Mouse (Mus musculus): ENCODE data around the gene Lair1.
A peak's percentile ranks its signal among the peaks of the same experiment; 100 is the strongest.
"Not testable (repeated sequence)": the region's sequence is repeated elsewhere in the genome, so short reads cannot be mapped to it uniquely, and the experiment has no call there.

The Lair1 gene

DNA sequence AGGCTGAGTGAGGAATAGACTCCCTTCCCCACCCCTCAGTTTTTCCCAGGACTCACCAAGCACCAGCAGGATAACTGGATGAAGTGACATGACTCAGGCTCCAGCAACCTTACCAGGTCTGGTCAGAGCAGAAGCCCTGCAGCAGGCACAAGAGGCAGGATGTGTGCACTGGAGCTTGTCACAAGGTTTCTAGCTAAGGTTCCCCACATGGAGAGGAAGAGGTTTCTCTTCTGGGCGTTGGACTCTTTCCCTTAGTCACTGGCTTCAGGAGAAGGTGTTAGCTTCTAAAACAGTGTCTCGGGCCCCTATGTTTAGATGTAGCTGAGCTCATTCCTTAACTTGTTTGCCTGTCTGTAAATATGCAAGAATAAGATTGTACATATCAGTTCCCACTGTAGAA is at the start of gene Lair1:
TSS of gene Lair1 (minus strand) at position 192 of the 400 bp plus-strand sequence.
- DNase-seq = no peak

DNA sequence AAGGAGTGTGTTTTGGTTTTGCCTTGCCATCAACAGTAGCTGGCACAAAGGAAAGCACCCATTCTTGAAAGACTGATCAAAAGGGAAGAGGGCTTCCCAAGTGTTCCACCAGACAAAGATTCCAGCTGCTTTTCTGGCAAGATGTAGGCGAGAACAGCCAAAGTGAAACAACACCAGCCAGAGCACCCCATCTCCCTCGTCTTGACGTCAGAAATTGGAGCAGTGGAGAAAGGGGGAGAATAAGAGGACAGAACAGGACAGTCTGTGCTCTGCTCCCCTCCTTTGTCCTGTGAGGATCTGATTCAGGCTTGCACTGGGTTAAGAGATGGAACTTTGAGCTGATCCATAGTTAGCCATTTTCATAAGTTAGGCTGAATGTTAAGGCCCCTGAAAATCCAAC is 48.8 kb upstream of the Lair1 start:
- DNase-seq = peak; percentile 28

DNA sequence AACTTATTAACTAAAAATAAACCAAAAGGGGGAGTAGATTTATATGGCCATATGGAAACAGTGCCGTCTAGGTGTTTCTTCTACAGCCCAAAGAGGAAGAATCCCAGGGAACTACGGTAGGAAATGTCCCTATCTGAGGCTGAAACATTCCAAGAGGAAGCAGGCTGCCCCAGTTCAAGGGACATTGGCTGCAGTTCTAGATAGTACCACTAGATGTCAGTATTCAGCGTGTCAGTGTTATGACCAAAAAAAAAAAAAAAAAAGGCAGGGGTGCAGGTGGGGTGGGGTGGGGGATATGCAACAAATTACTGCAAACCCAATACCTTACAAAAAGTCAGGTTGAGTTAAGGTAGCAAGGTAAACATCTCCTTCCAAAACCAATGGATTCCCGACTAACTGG is 40.4 kb upstream of the Lair1 start:
- DNase-seq = no peak

DNA sequence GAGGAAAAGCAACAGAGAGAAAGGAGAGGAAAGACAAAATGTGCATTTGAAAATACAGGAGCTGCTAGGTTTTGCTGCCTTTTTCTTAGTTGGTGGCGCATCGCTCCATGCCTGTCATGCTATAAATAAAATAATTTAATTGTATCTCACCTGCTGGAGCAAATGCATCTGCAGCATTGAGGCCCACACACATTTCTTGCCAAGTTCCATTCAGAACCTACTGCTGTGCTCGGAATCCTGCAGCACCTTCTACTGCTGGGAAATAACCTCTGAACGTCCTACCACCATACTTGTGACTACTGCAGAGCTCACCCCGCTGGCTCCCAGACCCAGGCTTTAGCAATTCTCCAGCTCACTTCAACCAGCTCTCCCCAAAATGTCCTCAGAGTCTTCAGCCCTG is 38.1 kb upstream of the Lair1 start:
- no peak for DNase-seq

DNA sequence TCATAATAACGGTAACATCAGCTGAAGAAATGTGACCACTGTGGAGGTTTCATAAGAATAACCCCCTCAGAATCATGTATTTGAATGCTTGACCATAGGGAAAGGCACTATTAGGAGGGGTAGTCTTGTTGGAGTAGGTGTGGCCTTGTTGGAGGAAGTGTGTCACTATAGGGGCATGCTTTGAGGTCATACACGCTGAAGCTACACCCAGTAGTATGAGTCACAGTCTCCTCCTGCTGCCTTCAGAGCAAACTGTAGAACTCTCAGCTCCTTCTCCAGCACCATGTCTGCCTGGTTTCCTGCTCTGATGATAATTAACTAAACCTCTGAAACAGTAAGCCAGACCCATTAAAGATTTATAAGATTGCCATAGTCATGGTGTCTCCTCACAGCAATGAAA is 35.8 kb upstream of the Lair1 start:
- DNase-seq = no peak

DNA sequence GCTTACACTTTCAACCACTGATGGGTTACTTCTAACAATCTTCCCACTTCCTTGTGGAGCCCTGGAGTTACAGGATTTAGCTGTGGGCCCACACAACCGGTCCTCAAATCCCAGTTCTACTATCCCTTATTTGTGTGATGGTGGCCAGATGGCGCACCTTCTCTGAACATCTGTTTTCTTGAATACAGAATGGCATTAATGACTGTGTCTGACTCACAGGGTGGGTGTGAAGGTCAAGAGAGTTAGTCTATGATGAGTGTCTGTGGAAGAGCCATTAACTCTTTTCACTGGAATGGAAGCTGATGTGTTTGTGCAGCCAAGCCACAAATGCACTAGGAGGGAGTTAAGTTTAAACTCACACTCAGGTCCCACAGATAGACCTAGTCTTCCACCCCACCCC is 35.3 kb upstream of the Lair1 start:
- DNase-seq = no peak

DNA sequence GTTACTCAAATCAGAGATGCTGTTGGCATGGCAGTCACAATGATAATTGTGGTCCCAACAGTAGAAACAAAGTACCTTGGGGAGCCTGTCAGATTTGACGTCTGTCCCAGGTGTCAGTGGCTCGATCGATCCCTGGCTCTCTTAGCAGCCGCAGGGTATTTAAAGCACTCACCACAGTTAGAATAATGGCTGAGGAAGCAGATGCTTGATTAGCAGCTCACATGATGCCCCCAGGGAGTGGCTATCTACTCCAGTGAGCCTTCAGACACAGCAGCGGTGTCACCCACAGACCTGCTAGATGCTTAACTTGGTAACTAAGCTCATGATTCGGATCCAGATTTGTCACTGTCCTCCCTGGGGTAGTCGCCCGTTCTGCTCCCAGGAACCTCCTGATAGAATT is 28.2 kb upstream of the Lair1 start:
- DNase-seq = no peak

DNA sequence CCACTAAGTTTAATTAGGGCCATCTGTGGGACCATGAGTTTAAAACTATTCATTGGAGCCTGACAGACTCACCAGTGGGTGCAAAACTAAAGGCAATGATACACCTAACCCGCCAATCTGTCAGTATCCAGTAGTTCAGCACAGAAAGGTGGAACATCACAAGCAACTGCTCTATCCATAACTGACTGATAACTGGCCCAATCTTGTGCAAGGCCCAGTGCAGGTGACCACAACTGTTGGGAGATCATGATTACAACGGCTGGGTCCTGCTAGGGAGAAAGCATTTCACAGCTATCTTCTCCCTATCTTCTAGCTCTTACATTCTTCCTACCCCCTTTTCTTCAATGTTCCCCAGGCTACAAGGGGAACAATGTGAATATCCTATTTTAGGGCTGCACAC is 25.7 kb upstream of the Lair1 start:
- no peak for DNase-seq

DNA sequence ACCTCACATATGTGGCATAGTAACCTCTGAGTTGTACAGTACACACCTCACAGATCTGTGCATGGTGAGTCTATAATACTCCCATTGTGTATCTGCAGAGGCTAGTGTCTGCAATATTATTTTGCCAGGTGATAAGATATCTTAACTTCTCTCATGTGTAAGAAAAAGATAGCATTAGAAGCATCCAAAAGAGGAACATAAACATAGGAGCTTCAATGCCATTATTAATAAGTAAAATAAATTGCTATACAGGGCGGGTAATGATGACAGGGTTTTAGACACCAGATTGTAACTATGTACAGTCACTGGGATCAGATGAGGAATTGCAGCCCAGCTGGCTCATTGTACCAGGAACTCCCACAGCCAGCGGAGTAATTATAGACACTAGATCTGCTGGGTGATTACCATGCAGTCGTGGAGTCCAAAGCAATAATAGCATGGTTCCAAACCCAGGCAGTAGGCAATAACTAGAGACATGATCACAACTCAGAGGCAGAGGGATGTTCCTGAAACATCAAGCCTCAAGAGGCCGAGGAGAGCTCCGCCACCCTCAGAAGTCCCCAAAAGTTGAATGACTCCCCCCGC is 25.0 kb upstream of the Lair1 start:
- no peak for DNase-seq

DNA sequence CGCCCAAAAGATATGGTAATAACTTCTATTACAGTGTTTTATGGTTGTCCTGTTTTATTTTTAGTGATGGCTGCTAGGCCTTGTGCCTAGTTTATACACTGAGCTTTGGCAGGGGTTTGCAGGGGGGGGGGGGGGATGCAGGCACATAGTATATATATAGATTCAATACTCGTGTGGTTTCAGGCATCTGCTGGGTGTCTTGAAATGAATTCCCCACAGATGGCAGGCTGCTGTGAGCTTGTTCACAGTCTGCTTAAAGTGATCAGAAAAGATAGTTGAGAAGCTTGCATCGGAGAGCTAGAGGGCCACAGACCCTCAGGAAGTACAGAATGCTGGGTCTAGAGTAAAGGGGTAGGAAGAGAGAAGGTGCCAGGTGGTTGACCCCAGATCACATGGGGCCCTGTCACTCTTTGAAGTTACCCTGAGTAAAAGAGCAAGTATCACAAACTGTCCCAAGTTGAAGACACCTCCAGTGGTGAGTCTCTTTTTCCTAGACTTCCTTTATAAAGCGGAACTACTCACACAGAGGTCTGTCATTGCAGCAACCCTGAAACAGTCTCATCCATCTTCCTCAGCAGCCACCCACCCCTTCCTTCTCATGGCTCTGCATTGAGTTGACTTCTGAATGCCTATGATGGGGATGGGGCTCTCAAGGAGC is 24.4 kb upstream of the Lair1 start:
- no peak for DNase-seq

DNA sequence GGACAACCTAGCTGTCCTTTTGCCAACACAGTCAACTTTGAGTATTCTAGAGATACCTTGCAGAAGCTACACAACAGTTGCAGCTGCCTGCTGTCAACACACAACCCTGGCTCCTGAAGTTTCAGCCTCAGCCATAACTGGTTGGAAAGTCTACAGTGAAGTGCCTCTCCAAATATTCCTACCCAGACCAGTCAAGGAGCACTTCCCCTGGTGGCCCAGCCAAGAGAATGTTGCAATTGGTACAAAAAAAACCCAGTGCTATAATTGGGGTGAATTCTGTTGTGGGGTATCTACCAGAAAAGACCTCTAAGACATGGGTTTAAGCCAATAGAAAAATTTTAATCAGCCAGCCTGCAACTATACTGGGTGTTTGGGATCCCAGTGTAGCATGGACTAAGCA is 22.6 kb upstream of the Lair1 start:
- DNase-seq = no peak

DNA sequence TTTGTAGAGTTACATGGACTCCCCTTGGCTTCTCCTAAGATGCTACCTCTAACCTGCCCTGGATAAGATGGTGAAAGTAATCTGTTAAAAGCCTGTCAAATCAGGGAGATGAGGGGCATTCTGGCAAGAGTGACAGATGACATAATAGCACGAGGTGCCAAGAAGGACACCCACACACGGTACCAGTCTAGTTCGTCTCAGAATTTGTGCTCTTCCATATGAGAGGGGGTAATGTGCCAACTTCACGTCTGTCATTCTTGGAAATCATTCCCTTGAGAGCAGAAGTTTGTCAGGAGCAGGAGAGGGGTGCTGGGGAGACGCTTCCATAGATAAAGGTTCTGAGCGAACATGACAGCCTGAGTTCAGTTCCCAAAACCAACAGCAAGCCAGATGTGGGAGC is 21.2 kb upstream of the Lair1 start:
- no peak for DNase-seq

DNA sequence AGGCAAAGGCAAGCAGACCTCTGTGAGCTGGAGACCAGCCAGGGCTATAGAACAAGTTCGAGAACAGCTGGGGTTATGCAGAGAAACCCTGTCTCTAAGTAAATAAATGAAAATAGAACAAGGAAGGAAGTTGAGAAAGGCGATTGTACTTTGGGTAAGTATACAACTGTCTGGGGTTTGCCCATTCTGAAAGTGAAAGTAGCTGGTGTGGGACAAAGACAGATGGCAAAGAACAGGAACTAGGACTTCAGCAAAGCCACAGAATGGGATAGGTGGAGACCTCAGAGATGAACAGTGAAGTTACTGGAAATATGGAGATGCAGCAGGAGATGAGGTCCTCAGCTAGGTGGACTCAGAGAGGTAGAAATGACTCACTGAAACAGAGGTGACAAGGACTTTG is 19.8 kb upstream of the Lair1 start:
- DNase-seq = no peak

DNA sequence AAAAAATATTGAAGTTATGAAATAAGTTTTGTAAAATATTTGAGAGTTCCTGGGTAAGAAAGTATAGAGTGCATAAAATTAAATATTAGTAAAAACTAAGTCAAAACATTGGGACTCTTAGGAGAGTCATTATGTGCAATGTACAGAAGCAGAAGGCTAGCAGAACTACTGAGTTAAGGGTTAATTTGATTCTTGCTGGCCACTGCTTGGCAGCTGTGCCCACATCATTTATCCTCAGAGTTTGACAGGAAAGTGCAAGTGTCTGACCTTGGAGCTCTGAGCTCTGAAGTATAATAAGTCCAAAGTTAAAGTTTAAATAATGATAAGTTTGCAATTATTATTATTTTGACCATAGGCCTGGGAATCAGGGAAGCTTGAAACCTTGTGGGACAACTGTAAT is 18.7 kb upstream of the Lair1 start:
- DNase-seq = no peak

DNA sequence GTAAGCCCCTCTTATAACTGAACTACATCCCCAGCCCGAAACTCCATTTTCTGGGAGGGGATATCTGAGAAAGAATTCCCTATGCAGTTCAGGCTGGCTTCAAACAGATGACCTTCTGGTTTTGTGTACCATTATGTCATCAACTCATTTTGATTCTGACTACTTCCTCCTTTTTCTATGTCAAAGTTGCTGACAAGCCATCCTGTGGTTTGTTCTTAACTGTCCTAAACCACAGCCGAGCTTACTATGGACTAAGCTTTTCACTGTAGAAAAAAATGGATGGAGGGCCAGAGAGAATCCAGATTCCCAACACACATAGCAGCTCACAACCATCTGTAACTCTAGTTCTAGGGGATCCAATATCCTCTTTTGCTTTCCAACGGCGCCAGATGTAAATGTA is 17.5 kb upstream of the Lair1 start:
- DNase-seq = no peak

DNA sequence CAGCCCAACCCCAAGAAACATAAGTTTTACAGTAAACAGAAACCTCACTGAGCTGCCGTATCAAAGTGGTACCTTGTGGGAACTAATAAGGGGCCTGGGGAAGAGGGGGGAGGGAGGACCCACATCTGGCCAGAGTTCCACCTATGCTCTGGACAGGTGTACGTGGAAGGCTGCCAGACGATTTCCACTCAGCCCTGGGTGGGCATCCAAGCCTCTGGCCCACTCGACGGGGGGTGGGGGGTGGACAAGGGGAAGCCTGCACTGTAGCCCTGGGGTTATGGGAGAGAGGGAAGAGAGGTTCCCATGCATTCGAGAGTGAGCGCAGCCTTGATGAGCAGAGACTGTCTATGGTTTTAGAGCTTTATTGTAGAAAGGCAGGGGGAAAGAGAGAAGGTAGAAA is 16.5 kb upstream of the Lair1 start:
- no peak for DNase-seq

DNA sequence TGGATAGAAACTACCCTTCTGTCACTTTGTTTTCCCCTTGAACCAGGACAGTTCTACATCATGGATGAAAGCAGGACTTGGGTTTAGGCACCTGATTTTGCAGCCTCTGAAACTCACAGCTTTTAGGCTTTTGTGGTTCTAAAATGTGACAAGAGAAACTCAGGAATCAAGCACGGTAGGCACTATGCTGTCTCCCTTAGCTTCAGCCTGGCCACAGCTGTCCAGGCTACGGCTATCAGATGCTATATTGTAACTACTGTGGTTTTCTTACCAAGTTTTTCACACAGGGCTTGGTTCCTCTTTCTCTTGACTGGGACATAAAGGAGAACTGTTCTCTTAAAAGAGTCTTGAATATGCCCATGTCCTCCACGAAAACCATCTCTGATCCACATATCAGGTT is 10.1 kb upstream of the Lair1 start:
- no peak for DNase-seq

DNA sequence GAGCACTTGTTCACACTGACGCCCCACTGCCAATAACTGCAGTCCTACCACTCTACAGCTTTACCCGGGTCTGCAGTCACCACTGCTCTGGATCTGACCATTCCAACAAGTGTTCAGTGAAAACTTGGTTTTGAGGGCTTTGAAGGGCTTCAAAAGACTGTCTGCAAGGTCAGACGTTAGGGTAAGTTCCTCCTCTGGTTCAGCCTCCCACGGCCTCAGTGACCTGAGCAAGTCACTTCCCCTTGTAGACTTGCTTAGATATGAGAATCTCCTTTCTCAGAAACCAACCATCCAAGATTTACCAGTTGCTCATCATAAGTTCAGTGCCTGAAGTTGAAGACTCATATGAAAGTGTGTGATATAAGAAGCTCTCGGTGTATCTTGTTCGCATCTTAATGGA is 8.1 kb upstream of the Lair1 start:
- no peak for DNase-seq

DNA sequence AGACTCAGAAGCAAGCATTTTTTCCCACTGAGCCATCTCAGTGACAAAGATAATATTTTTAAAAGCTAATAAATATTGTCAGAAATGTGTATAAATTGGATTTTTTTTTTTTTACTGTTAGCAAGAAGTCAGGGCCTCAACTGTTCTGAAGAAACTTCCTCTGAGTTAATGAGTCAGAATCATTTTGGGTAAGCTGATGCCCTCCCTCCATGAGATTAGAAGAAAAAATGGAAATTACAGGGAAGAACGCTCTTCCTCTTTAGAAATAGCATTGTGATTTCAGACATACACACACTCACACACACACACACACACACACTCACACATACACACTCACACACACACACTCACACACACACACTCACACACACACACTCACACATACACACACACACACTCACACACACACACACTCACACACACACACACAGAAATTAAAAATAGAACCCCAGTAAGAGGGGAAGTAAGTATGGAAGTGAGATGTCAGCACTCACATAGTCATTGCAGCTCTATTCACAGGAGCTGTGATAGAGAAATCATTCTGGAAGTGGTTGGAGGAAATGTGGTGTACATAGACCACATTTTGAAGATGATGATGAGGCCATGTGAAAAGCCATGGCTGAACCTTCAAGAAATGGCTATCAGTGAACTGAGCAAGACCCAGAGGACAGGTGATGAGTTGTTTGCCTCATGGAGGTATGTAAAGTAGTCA is 866 bp upstream of the Lair1 start:
- no peak for DNase-seq

DNA sequence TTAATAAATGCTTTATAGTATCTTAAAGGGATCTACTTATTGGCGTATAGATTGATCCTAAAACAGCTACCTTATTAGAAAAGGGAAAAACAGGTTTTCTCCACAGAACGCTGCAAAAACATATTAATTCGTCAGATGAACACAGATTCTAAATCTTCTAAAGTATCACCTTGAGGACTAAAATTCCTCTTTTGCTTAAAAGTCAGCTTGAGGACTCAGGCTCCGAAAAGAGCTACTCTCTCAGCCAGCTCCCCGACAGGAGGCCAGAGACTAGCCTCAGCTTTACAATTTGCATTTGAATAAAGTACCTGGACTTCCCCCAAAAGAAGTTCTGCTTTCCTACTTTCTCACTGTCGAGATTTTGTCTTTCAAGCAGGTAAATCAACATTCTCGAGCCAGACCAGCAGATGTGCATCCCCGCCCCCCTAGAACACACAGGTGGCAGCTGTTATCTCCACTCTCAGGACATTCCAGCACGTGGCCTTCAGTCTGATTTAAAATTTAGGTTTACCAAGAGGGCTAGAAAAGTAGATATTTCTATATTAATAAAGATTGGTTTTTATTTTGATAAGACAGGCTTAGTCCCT is 2.3 kb downstream of the Lair1 start:
- DNase-seq = not testable (repeated sequence)

DNA sequence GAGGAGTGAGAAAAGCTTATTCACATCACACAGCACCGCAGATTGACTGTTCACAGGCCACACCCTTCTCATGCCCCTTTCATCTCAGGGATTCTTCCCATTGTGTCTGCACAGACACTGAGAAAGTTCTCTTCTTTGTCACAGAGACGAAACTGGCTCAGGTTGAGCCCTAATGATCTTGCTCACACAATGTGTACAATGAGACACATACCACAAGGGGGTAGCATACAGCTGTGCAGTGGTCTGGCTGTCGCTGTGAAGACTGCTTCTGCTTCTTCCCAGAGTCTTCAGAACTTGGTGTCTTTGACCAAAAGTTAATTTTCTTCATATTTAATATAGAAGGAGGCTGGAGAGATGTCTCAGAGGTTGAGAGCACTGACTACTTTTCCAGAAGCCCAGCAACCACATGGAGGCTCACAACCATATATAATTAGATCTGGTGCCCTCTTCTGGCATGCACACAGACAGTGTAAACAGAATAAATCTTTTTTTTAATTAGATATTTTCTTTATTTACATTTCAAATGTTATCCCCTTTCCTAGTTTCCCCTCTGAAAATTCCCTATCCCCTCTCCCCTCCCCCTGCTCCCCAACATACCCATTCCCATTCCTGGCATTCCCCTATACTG is 36.1 kb downstream of the Lair1 start:
- DNase-seq = no peak

DNA sequence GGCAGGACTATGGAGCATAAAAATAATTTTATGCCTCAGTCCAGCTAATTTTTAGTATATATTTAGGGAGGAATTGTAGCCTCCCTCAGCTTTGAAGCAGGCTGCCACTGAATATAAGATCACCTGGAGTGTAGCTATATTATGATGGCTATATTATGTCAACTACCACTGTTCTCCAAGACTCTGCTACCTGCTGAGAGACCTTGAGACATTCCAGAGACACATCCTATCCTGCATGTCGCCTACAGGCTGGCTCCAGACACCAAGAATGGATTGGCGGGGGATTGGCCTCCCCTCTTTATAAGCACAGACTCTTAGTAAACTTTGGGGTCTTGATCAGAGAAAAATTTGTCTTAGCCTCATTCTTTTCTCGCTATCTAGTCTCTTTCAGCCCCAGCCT is 58.4 kb downstream of the Lair1 start:
- DNase-seq = not testable (repeated sequence)

DNA sequence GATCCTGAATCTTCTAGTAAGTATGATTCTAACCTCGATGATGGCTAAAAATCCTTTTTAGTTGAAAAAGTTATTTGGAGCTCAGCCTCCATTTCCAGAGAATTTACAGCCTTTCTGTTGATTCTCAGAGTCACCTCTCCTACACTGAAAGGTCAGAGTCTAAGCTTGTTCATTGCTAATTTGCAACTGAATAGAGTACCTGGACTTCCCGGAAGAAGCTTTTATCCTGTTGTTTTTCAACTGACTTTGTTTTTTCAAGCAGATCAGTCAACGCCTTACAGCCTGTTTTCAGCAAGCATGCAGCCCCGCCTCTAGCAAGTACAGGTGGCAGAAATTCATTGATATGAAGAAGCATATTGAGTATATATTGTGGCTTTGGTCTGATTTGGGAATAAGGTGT is 59.0 kb downstream of the Lair1 start:
- not testable (repeated sequence) for DNase-seq

DNA sequence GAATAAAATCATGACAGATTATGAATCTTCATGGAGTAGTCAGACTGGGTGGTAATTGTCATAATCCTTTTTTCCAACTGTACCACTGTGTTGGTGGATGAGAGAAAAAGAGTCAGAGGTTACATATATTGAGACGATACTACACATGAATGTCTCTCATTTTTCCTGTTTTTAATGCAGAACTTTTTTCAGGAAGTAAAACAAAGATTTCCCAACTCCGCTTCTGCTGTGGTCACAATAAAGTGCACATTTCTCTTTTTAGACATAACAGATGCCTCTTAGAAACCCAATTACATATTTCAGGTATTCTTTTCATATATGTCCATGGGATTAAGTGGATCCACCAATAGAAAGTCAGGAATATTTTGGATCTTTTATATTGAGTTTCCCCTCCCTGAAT is 101.0 kb downstream of the Lair1 start:
- no peak for DNase-seq
